Mouse (Mus musculus): ENCODE data around the gene Gpr179. TPM values are rescaled to one million over a fixed set of nuclear protein-coding genes. Genes with fewer than 3 reads are reported as not detected.

Gpr179 gene
- polyA plus RNA-seq, 1 experiment from 2014 or later, result 0.01 TPM

GRCm38 (mm10) chr11:97299939-97300338 lies 51.9 kb downstream of the Gpr179 start:
- WGBS (ENCODE audit: insufficient replicate concordance), result 36% methylated on average over 2 of the region's 2 CpGs
- ATAC-seq (replicated peaks; ENCODE audit: insufficient number of reproducible peaks, low FRiP score, low TSS enrichment), result no peak
- Histone ChIP-seq H3K9ac (ENCODE audit: low read depth, low read length) (no peak overlapping the region), H3K4me2 (no peak overlapping the region), H3K4me1 (ENCODE audit: control insufficient read depth, insufficient read depth, low read length) (peaks cover 6% of the 10 kb centered on the region; the same call in 1 of the 2 replicates), H3K9me3 (replicated peaks; ENCODE audit: control insufficient read depth, low read length) (no peaks in the 10 kb centered on the region), H3K27ac (ENCODE audit: low read depth, low read length) (peak overlapping the region; percentile 35), H3K27me3 (ENCODE audit: control insufficient read depth, insufficient read depth, low read length) (no peaks in the 10 kb centered on the region), H3K36me3 (ENCODE audit: control insufficient read depth, insufficient read depth, low read length) (no peaks in the 10 kb centered on the region), H3K4me3 (ENCODE audit: low read depth, low read length) (no peak overlapping the region)

- no peak overlapping the region for H3K27ac ChIP-seq (ENCODE audit: low read depth, low read length)
- no peaks in the 10 kb centered on the region for H3K9me3 ChIP-seq (replicated peaks; ENCODE audit: control insufficient read depth, low read length)
- no peak overlapping the region for H3K9ac ChIP-seq (ENCODE audit: low read depth, low read length)
- H3K4me2 ChIP-seq, result no peak overlapping the region
- no peaks in the 10 kb centered on the region for H3K4me1 ChIP-seq (ENCODE audit: control insufficient read depth, insufficient read depth, low read length)
- H3K27me3 ChIP-seq (ENCODE audit: control insufficient read depth, insufficient read depth, low read length), result no peaks in the 10 kb centered on the region
- H3K4me3 ChIP-seq (ENCODE audit: low read depth, low read length), result no peak overlapping the region
- ATAC-seq (replicated peaks; ENCODE audit: insufficient number of reproducible peaks, low FRiP score, low TSS enrichment), result no peak
- 47% methylated on average over 3 of the region's 4 CpGs for WGBS (ENCODE audit: insufficient replicate concordance)
- no peaks in the 10 kb centered on the region for H3K36me3 ChIP-seq (ENCODE audit: control insufficient read depth, insufficient read depth, low read length)
Measured at GRCm38 (mm10) chr11:97296542-97296941, 55.3 kb downstream of the Gpr179 start.

- ATAC-seq (replicated peaks; ENCODE audit: insufficient number of reproducible peaks, low FRiP score, low TSS enrichment), result no peak
- Histone ChIP-seq H3K9me3 (replicated peaks; ENCODE audit: control insufficient read depth, low read length) (no peaks in the 10 kb centered on the region), H3K4me3 (ENCODE audit: low read depth, low read length) (no peak overlapping the region), H3K9ac (ENCODE audit: low read depth, low read length) (no peak overlapping the region), H3K36me3 (ENCODE audit: control insufficient read depth, insufficient read depth, low read length) (no peaks in the 10 kb centered on the region), H3K4me2 (no peak overlapping the region), H3K27me3 (ENCODE audit: control insufficient read depth, insufficient read depth, low read length) (no peaks in the 10 kb centered on the region), H3K27ac (ENCODE audit: low read depth, low read length) (no peak overlapping the region), H3K4me1 (ENCODE audit: control insufficient read depth, insufficient read depth, low read length) (no peaks in the 10 kb centered on the region)
- WGBS (ENCODE audit: insufficient replicate concordance), result 77% methylated on average over 1 of the region's 1 CpGs
Measured at GRCm38 (mm10) chr11:97292731-97293130, 59.1 kb downstream of the Gpr179 start.

- ATAC-seq (replicated peaks; ENCODE audit: insufficient number of reproducible peaks, low FRiP score, low TSS enrichment), result no peak
- no peaks in the 10 kb centered on the region for H3K36me3 ChIP-seq (ENCODE audit: control insufficient read depth, insufficient read depth, low read length)
Measured at GRCm38 (mm10) chr11:97289276-97290230, 62.3 kb downstream of the Gpr179 start.

GRCm38 (mm10) chr11:97287643-97288042 lies 64.2 kb downstream of the Gpr179 start:
- Histone ChIP-seq H3K27me3 (ENCODE audit: control insufficient read depth, insufficient read depth, low read length) (no peaks in the 10 kb centered on the region), H3K4me2 (no peak overlapping the region), H3K4me1 (ENCODE audit: control insufficient read depth, insufficient read depth, low read length) (no peaks in the 10 kb centered on the region), H3K9me3 (replicated peaks; ENCODE audit: control insufficient read depth, low read length) (no peaks in the 10 kb centered on the region), H3K4me3 (ENCODE audit: low read depth, low read length) (no peak overlapping the region), H3K9ac (ENCODE audit: low read depth, low read length) (no peak overlapping the region), H3K36me3 (ENCODE audit: control insufficient read depth, insufficient read depth, low read length) (no peaks in the 10 kb centered on the region), H3K27ac (ENCODE audit: low read depth, low read length) (no peak overlapping the region)
- no peak for ATAC-seq (replicated peaks; ENCODE audit: insufficient number of reproducible peaks, low FRiP score, low TSS enrichment)

More at GRCm38 (mm10) chr11:97289276-97290230, 62.3 kb downstream of the Gpr179 start:
- H3K4me1 ChIP-seq (ENCODE audit: control insufficient read depth, insufficient read depth, low read length), result no peaks in the 10 kb centered on the region
- no peak overlapping the region for H3K27ac ChIP-seq (ENCODE audit: low read depth, low read length)
- no peak overlapping the region for H3K9ac ChIP-seq (ENCODE audit: low read depth, low read length)
- WGBS (ENCODE audit: insufficient replicate concordance), result 62% methylated on average over 12 of the region's 12 CpGs
- H3K27me3 ChIP-seq (ENCODE audit: control insufficient read depth, insufficient read depth, low read length), result no peaks in the 10 kb centered on the region
- no peak overlapping the region for H3K4me3 ChIP-seq (ENCODE audit: low read depth, low read length)
- H3K9me3 ChIP-seq (replicated peaks; ENCODE audit: control insufficient read depth, low read length), result no peaks in the 10 kb centered on the region
- H3K4me2 ChIP-seq, result no peak overlapping the region

GRCm38 (mm10) chr11:97286973-97287372 lies 64.9 kb downstream of the Gpr179 start:
- no peaks in the 10 kb centered on the region for H3K4me1 ChIP-seq (ENCODE audit: control insufficient read depth, insufficient read depth, low read length)
- ATAC-seq (replicated peaks; ENCODE audit: insufficient number of reproducible peaks, low FRiP score, low TSS enrichment), result no peak
- no peaks in the 10 kb centered on the region for H3K36me3 ChIP-seq (ENCODE audit: control insufficient read depth, insufficient read depth, low read length)
- WGBS (ENCODE audit: insufficient replicate concordance), result 62% methylated on average over 6 of the region's 6 CpGs
- H3K27ac ChIP-seq (ENCODE audit: low read depth, low read length), result no peak overlapping the region
- H3K4me3 ChIP-seq (ENCODE audit: low read depth, low read length), result no peak overlapping the region
- no peaks in the 10 kb centered on the region for H3K27me3 ChIP-seq (ENCODE audit: control insufficient read depth, insufficient read depth, low read length)
- H3K4me2 ChIP-seq, result no peak overlapping the region
- H3K9ac ChIP-seq (ENCODE audit: low read depth, low read length), result no peak overlapping the region
- no peaks in the 10 kb centered on the region for H3K9me3 ChIP-seq (replicated peaks; ENCODE audit: control insufficient read depth, low read length)

GRCm38 (mm10) chr11:97285852-97286775 lies 65.8 kb downstream of the Gpr179 start:
- ATAC-seq (replicated peaks; ENCODE audit: insufficient number of reproducible peaks, low FRiP score, low TSS enrichment), result no peak
- H3K9ac ChIP-seq (ENCODE audit: low read depth, low read length), result no peak overlapping the region
- H3K27ac ChIP-seq (ENCODE audit: low read depth, low read length), result no peak overlapping the region
- H3K9me3 ChIP-seq (replicated peaks; ENCODE audit: control insufficient read depth, low read length), result no peaks in the 10 kb centered on the region
- no peaks in the 10 kb centered on the region for H3K36me3 ChIP-seq (ENCODE audit: control insufficient read depth, insufficient read depth, low read length)
- no peaks in the 10 kb centered on the region for H3K27me3 ChIP-seq (ENCODE audit: control insufficient read depth, insufficient read depth, low read length)
- no peak overlapping the region for H3K4me3 ChIP-seq (ENCODE audit: low read depth, low read length)
- no peaks in the 10 kb centered on the region for H3K4me1 ChIP-seq (ENCODE audit: control insufficient read depth, insufficient read depth, low read length)
- H3K4me2 ChIP-seq, result 0 out of 2 replicates have a peak overlapping the region, but pooled peaks have one; percentile 8
- 66% methylated on average over 9 of the region's 9 CpGs for WGBS (ENCODE audit: insufficient replicate concordance)

GRCm38 (mm10) chr11:97284854-97285253 lies 67.0 kb downstream of the Gpr179 start:
- H3K27ac ChIP-seq (ENCODE audit: low read depth, low read length), result no peak overlapping the region
- no peak overlapping the region for H3K4me3 ChIP-seq (ENCODE audit: low read depth, low read length)
- no peaks in the 10 kb centered on the region for H3K9me3 ChIP-seq (replicated peaks; ENCODE audit: control insufficient read depth, low read length)
- ATAC-seq (replicated peaks; ENCODE audit: insufficient number of reproducible peaks, low FRiP score, low TSS enrichment), result no peak
- no peak overlapping the region for H3K4me2 ChIP-seq
- no peaks in the 10 kb centered on the region for H3K36me3 ChIP-seq (ENCODE audit: control insufficient read depth, insufficient read depth, low read length)
- no peak overlapping the region for H3K9ac ChIP-seq (ENCODE audit: low read depth, low read length)
- no peaks in the 10 kb centered on the region for H3K27me3 ChIP-seq (ENCODE audit: control insufficient read depth, insufficient read depth, low read length)
- no peaks in the 10 kb centered on the region for H3K4me1 ChIP-seq (ENCODE audit: control insufficient read depth, insufficient read depth, low read length)
- WGBS (ENCODE audit: insufficient replicate concordance), result 76% methylated on average over 4 of the region's 4 CpGs
